Mouse (Mus musculus): ENCODE measurements around the gene Slco1a5. TPM values are rescaled to one million over a fixed set of nuclear protein-coding genes. Genes with fewer than 3 reads are reported as not detected.
A peak's percentile ranks its signal among the peaks of the same experiment; 100 is the strongest.
"Not testable (repeated sequence)": the region's sequence is repeated elsewhere in the genome, so short reads cannot be mapped to it uniquely, and the experiment has no call there.

The Slco1a5 gene
- total RNA-seq, 2 experiments from 2014 or later = 0.16 TPM; not detected in 1

DNA sequence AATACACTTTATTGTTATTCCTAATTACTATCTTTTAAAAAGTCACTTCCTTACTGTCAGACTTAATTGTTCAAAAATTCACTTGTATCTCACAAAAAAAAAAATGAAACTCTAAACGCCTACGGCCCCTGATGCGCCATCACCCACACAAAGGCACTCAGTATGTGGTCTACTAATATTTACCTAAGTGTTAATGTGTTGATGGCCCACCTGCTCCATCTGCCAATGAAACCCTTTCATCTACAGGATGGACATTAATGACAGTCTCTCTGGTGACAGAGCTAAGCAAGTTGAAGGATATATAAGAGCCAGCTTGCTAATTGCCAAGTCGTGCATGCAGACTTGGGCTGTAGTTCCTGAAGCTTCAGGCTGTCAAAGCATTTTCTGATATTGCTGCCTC is 24.7 kb downstream of the Slco1a5 start, which contains the start of gene Iapp:
Gene Iapp, plus strand, starts transcription at position 326 of the 400 bp plus-strand sequence.
- DNase-seq (ENCODE audit: low spot score in 2 of 2) = no peak

DNA sequence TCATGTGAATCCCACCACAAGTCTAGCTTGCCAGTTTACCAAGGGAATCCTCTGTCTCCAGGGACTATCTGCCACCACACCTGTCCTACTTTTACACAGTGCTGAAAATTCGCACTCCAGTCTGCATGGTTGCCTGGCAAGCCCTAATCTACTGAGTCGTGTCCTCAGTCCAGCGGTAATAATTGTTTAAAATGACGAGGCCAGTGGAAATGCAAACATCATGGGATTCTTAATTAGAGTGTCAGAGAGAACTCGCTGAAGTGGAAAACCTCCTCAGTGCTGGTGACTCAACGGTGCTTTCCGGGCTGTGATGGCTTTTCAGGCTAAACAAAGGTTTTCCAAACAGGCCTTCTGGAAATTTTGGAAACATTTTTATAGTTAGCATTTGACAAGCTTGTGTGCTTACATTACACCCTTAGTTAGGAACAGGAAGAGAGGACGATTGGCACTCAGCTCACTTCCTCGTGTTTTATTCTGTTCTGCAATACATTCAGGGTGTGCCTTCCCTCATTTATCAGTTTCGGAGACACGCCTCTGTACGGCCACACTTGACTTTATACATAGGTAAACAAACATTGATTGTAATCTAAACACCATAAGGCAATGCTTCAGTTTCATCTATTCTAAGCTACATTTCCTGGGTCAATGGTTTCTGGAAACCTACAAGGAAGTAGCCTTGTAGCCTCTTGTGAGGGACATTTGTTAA is 33.2 kb downstream of the Slco1a5 start:
- peak in 1 of 2 experiments; percentile 1 for DNase-seq (ENCODE audit: low spot score in 2 of 2)

GRCm38 (mm10) chr6:142275721-142276442 is 46.9 kb downstream of the Slco1a5 start:
- DNase-seq (ENCODE audit: low spot score in 2 of 2) = no peak

DNA sequence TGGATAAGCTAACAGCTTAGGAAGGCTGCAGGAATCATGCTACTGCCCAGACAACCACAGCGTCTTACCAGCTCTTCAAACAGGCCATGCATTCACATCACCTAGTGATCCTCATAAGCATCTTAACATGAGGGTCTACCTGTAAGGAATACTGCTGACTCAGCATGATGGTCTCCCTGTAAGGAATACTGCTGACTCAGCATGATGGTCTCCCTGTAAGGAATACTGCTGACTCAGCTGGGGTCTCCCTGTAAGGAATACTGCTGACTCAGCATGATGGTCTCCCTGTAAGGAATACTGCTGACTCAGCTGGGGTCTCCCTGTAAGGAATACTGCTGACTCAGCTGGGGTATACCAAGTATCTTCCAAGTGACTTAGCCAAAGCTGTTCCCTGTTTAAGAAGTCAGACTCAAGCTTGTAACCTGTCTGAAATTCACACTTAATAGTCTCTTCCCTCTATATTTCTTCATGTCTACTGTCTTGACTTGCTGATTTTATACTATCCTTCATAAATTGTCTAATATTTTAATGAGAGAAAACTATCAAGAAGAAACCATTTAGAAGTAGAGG is 72.0 kb downstream of the Slco1a5 start:
- DNase-seq (ENCODE audit: low spot score in 2 of 2) = not testable (repeated sequence)

- no peak for DNase-seq (ENCODE audit: low spot score in 2 of 2)
These were observed 77.7 kb downstream of the Slco1a5 start for GRCm38 (mm10) chr6:142245065-142245464.

DNA sequence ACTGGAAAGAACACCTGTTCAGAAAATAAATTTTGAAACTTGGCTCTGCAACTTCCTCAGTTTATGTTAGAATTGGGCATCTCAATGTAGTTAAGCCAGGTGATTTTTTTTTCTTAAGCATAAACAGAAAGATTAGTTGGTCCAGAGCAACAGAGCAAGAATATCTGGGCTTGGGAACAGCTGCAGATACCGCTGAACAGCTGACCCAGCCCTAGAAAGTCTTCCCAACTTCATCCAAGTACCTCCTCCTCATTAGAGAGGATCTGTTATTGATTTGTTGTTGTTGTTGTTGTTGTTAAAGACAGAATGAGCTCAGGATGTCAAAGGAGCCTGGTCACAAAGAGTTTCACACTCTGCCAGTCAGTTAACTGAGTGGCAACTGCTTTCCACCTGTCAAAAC is 83.3 kb downstream of the Slco1a5 start:
- DNase-seq (ENCODE audit: low spot score in 2 of 2) = no peak

- DNase-seq (ENCODE audit: low spot score in 2 of 2) = no peak
These were observed 102.6 kb downstream of the Slco1a5 start for GRCm38 (mm10) chr6:142220138-142220537.

DNA sequence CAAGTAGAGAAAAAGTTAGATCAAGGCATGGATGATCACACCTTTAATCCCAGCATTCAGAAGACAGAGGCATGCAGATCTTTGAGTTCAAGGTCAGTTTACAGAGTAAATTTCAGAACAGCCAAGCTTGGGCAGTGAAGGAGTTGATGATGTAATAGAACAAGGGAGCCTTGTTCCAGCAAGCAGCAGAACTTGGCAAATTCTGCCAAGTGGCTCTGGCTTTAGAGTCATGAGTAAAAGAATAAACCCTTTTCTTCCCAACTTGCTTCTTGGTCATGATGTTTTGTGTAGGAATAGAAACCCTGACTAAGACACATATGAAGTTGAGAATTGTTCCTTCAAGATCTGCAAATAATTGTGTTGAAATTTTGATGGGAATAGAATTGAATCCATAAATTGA is 111.0 kb downstream of the Slco1a5 start:
- DNase-seq (ENCODE audit: low spot score in 2 of 2) = no peak

- DNase-seq (ENCODE audit: low spot score in 2 of 2) = no peak
These were observed 113.0 kb downstream of the Slco1a5 start for GRCm38 (mm10) chr6:142209749-142210148.

DNA sequence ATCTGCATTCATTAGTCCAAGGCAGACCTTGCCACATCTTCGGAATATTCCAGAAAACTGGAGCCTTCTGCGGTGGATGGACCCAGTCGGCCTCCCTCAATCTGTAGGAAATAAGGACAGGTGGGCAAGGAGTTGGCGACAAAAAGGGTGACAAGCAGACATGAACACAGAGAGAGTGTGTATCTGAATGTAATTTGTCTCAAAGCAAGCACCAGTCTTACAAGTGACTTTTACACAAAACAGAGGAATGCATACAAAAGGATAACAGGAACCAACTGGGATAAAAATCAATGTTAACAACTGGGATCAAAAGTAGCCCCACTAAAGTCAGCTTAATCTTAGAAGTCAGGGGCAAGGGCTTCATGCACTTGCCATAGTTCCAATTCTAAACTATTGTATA is 114.4 kb downstream of the Slco1a5 start, which contains the start of gene Slco1a6:
Gene Slco1a6, minus strand, starts transcription at position 101 of the 400 bp plus-strand sequence.
- no peak for DNase-seq (ENCODE audit: low spot score in 2 of 2)

GRCm38 (mm10) chr6:142200524-142200923 is 122.3 kb downstream of the Slco1a5 start:
- DNase-seq (ENCODE audit: low spot score in 2 of 2) = no peak

DNA sequence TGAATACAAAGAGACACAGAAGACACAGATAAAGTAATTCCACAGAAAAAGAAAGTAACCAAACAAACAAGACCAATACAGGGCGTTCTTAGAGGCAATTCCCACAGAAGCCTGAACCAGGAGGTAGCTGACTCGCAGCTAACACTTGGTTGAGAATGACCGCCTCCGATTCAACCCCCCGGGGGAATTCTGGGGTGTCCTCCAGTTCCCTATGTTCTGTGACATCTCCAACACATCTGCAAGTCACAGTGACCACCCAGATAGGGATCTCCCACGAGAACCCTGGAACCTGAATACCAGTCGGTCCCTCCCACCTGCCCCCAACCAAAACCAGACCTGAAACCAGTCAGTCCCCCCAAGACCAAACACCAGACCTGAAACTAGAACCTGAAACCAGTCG is 128.5 kb downstream of the Slco1a5 start:
- no peak for DNase-seq (ENCODE audit: low spot score in 2 of 2)

DNA sequence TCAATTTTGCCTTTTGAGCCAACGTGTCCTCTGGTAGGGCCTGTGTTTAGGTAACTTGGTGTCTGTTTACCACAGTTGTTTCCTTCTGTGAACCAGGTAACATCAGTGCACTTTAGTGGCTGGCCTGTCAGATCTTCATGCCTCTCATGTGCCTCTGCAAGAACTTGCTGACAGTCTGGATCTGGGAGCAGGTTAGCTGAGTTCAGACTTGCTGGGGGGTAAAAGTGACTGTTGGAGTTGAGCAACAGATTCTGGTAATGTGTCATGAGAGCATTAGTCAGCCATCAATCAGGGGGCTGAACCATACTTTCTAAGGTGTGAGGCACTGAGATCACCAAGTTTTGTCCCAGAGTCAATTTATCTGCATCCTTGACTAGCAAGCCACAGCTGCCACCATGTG is 130.8 kb downstream of the Slco1a5 start:
- DNase-seq (ENCODE audit: low spot score in 2 of 2) = no peak

GRCm38 (mm10) chr6:142187426-142187825 is 135.4 kb downstream of the Slco1a5 start:
- no peak for DNase-seq (ENCODE audit: low spot score in 2 of 2)

- DNase-seq (ENCODE audit: low spot score in 2 of 2) = no peak
These were observed 136.8 kb downstream of the Slco1a5 start for GRCm38 (mm10) chr6:142185868-142186415.

Other genes with a start within 250 kb of the Slco1a5 start
- 1 to 10 TPM in 1 of 2 experiments, not detected in 1; 1.4 TPM for gene Slco1a6, start 114.5 kb downstream of the Slco1a5 start, total RNA-seq (2021)
- not detected for gene Iapp, start 24.6 kb downstream of the Slco1a5 start, total RNA-seq (2021)
- gene Pyroxd1, start 22.7 kb upstream of the Slco1a5 start, total RNA-seq (2021) = 10 to 100 TPM; 10.9 to 13.0 TPM
- 10 to 100 TPM; 22.2 to 25.2 TPM for gene Recql, start 64.1 kb upstream of the Slco1a5 start, total RNA-seq (2021)
- gene Golt1b, start 64.2 kb upstream of the Slco1a5 start, total RNA-seq (2021) = 10 to 100 TPM; 26.7 to 27.5 TPM
- 1 to 10 TPM; 1.4 to 1.7 TPM for gene Spx, start 90.5 kb upstream of the Slco1a5 start, total RNA-seq (2021)
- under 1 TPM in 1 of 2 experiments, not detected in 1; 0.23 TPM for gene Gys2, start 150.1 kb upstream of the Slco1a5 start, total RNA-seq (2021)
- 100 to 1,000 TPM; 450 to 461 TPM for gene Ldhb, start 185.0 kb upstream of the Slco1a5 start, total RNA-seq (2021)
- gene Kcnj8, start 248.6 kb upstream of the Slco1a5 start, total RNA-seq (2021) = 1 to 10 TPM; 2.8 to 4.1 TPM

Data from layer of hippocampus, postnatal 14 days (tissue).